Mouse (Mus musculus): Measurements from ENCODE around the gene Sec14l5. TPM values are rescaled to one million over a fixed set of nuclear protein-coding genes. Genes with fewer than 3 reads are reported as not detected.
"Not testable (repeated sequence)": the region's sequence is repeated elsewhere in the genome, so short reads cannot be mapped to it uniquely, and the experiment has no call there.

The Sec14l5 gene
- polyA plus RNA-seq, 1 experiment from 2014 or later = 0.04 TPM

DNA sequence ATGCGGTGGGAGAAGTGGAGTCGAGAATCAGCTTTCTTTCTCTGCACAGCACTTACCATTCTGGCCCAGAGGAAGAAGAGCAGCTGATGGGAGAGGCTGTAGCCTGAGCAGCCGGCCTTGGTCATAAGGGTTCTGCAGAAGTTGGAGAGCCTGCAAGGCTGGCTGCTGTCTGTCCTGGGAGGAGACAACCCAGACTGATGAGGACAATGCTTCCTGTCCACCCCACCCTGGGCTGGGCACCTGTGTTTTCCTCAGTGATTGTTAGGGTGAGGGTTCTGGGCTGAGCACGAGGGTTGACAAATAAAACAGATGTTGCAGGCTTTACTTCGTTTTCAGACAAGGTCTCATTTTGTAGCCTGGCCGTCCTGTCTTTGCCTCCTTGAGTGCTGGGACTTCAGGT is 69.8 kb downstream of the Sec14l5 start:
- H3K9me3 ChIP-seq (replicated peaks; ENCODE audit: control insufficient read depth, low read length) = no peaks in the 10 kb centered on the region
- no peaks in the 10 kb centered on the region for H3K27me3 ChIP-seq (ENCODE audit: control insufficient read depth, insufficient read depth, low read depth, low read length)
- no peak for ATAC-seq (ENCODE audit: low read depth)
- WGBS (ENCODE audit: insufficient replicate concordance) = 48% methylated on average over 6 of the region's 6 CpGs
- no peak overlapping the region for H3K9ac ChIP-seq (ENCODE audit: low read depth, low read length)
- H3K36me3 ChIP-seq (ENCODE audit: control insufficient read depth, insufficient read depth) = no peaks in the 10 kb centered on the region
- no peak overlapping the region for H3K4me3 ChIP-seq (ENCODE audit: low read depth, low read length)
- H3K4me1 ChIP-seq (ENCODE audit: control insufficient read depth, low read depth, low read length) = no peaks in the 10 kb centered on the region
- no peak overlapping the region for H3K4me2 ChIP-seq (ENCODE audit: low read depth, low read length)
- H3K27ac ChIP-seq (ENCODE audit: low read length) = no peak overlapping the region

DNA sequence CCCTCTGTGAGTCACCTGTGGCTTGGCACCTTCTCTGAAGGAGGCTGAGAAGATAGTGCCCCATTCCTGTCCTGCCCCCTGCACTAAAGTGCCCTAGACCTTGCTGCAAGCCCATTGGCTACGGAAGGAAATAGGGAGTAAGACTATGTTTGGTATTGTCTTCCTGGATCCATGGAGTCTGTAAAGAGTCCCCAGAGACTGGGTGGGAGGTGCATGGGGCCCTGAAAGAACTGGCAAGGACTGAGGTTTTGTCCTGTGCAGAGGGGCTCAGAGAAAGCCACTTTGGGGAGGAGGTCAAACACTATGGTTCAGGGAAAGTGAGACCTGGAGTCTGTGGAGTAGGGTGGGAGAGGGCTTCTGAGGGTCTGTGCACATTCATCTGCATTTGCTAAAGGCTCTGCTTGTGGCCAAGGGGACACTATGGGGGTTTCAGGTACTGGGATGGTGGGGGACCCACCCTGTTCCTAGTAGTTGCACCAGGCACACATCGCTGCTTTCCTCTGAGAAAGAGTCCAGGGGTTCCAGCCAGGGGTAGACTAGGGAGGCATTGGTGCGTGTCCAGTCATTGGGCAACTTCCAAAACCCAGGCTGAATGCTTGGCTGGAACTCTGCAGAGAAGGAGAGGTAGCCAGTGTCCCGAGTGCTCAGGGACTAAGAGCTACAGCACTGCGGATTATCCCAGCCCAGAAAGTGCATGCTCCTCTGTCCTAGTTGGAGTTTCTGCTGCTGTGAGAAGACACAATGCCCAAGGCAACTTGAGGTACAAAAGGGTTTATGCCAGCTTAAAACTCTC is 70.6 kb downstream of the Sec14l5 start:
- no peak overlapping the region for H3K4me2 ChIP-seq (ENCODE audit: low read depth, low read length)
- no peak for ATAC-seq (ENCODE audit: low read depth)
- no peaks in the 10 kb centered on the region for H3K27me3 ChIP-seq (ENCODE audit: control insufficient read depth, insufficient read depth, low read depth, low read length)
- no peak overlapping the region for H3K27ac ChIP-seq (ENCODE audit: low read length)
- H3K4me1 ChIP-seq (ENCODE audit: control insufficient read depth, low read depth, low read length) = no peaks in the 10 kb centered on the region
- H3K36me3 ChIP-seq (ENCODE audit: control insufficient read depth, insufficient read depth) = no peaks in the 10 kb centered on the region
- no peaks in the 10 kb centered on the region for H3K9me3 ChIP-seq (replicated peaks; ENCODE audit: control insufficient read depth, low read length)
- no peak overlapping the region for H3K9ac ChIP-seq (ENCODE audit: low read depth, low read length)
- H3K4me3 ChIP-seq (ENCODE audit: low read depth, low read length) = no peak overlapping the region
- WGBS (ENCODE audit: insufficient replicate concordance) = 51% methylated on average over 5 of the region's 5 CpGs

DNA sequence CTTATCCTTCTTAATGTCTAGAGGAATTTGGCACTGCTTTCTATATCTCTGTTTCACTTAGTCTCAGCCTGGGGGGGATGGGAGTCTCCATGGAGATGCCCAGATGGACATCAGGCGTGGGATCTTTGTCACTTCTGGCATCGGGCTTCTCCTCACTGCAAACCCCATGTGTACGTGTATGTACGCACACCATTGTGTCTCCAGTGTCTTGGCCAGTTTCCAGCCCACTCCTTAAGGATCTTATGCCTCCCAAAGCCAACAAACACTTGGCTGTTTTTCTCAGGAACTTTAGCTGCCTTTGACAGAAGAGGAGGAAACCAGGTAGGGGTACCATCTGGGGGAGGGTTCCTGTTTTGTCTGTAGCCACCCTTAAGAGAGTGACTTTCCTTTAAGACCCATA is 74.5 kb downstream of the Sec14l5 start:
- 44% methylated on average over 4 of the region's 4 CpGs for WGBS (ENCODE audit: insufficient replicate concordance)
- no peak overlapping the region for H3K4me2 ChIP-seq (ENCODE audit: low read depth, low read length)
- no peak overlapping the region for H3K9ac ChIP-seq (ENCODE audit: low read depth, low read length)
- H3K27me3 ChIP-seq (ENCODE audit: control insufficient read depth, insufficient read depth, low read depth, low read length) = no peaks in the 10 kb centered on the region
- H3K4me3 ChIP-seq (ENCODE audit: low read depth, low read length) = no peak overlapping the region
- H3K4me1 ChIP-seq (ENCODE audit: control insufficient read depth, low read depth, low read length) = no peaks in the 10 kb centered on the region
- no peaks in the 10 kb centered on the region for H3K9me3 ChIP-seq (replicated peaks; ENCODE audit: control insufficient read depth, low read length)
- no peaks in the 10 kb centered on the region for H3K36me3 ChIP-seq (ENCODE audit: control insufficient read depth, insufficient read depth)
- ATAC-seq (ENCODE audit: low read depth) = no peak
- H3K27ac ChIP-seq (ENCODE audit: low read length) = no peak overlapping the region

DNA sequence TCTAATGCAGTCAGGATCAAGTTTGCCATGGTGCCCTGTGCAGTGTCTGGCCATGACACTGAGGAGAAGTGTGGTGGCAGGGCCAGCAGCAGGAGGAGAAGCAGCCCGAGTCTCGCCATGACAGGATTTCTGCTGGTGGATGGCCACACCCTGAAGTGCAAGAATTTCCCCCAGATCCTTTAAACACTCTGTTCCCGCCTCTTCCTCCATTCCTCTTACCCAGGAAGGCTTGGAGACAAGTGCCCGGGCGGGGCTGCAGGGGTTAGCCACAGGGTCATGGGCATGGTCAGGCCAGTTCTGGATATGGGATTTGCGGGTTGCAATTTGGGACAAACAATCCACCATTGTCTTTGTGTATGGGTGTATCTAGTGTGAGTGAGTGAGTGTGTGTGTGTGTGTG is 75.2 kb downstream of the Sec14l5 start, which contains the start of gene AU021092:
Gene AU021092 (minus strand): TSS at position 160 of the 400 bp plus-strand sequence.
- H3K27ac ChIP-seq (ENCODE audit: low read length) = no peak within 1 kb of the TSS
- WGBS (ENCODE audit: insufficient replicate concordance) = 54% methylated on average over 6 of the region's 6 CpGs
- no peak for ATAC-seq (ENCODE audit: low read depth)
- H3K9me3 ChIP-seq (replicated peaks; ENCODE audit: control insufficient read depth, low read length) = no peaks in the 10 kb centered on the region
- H3K4me3 ChIP-seq (ENCODE audit: low read depth, low read length) = no peak within 1 kb of the TSS
- no peaks in the 10 kb centered on the region for H3K27me3 ChIP-seq (ENCODE audit: control insufficient read depth, insufficient read depth, low read depth, low read length)
- H3K36me3 ChIP-seq (ENCODE audit: control insufficient read depth, insufficient read depth) = no peaks in the 10 kb centered on the region
- H3K9ac ChIP-seq (ENCODE audit: low read depth, low read length) = no peak within 1 kb of the TSS
- no peak within 1 kb of the TSS for H3K4me2 ChIP-seq (ENCODE audit: low read depth, low read length)
- H3K4me1 ChIP-seq (ENCODE audit: control insufficient read depth, low read depth, low read length) = no peaks in the 10 kb centered on the region

DNA sequence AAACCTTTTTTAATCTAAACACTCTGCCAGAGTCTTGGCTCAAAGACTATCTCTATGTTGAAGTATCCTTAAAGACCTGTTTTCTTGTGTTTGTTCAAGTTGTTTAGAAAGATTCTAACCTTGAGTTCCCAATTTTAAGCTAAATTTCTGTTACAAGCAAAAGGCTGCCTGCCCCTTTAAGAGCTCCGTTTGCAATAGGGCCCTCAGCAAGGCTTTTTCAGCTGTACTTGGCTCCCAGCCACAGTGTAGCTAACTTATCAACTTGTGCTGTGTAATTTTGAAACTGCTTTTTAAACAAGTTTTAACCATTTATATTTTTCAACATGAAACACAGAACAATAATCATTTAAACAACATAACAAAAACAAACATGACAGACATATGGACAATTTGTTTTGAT is 79.6 kb downstream of the Sec14l5 start:
- H3K4me1 ChIP-seq (ENCODE audit: control insufficient read depth, low read depth, low read length); H3K36me3 ChIP-seq (ENCODE audit: control insufficient read depth, insufficient read depth); H3K9me3 ChIP-seq (replicated peaks; ENCODE audit: control insufficient read depth, low read length); H3K27me3 ChIP-seq (ENCODE audit: control insufficient read depth, insufficient read depth, low read depth, low read length); H3K9ac ChIP-seq (ENCODE audit: low read depth, low read length); H3K27ac ChIP-seq (ENCODE audit: low read length); ATAC-seq (ENCODE audit: low read depth); H3K4me3 ChIP-seq (ENCODE audit: low read depth, low read length); H3K4me2 ChIP-seq (ENCODE audit: low read depth, low read length): not testable (repeated sequence)
- WGBS (ENCODE audit: insufficient replicate concordance) = 9% methylated on average over 1 of the region's 1 CpGs

DNA sequence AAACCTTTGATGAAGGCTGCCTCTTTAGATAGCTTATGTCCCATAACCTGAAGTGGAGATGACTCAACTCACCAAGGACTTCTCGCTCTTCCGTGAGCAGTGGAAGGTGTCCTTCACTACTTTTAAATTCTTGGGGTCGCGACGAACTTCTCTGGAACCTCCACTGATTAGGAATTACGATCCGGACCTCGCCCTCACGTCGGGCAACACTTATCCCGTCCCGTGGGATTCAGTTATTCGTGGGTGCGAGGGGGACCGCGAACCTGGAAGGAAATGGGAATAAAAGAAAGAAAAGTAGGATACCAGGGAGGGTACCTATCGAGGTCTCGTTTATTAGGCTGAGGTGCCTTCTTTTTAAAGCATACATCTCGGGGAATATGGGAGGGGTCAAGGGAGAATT is 80.6 kb downstream of the Sec14l5 start:
- H3K4me3 ChIP-seq (ENCODE audit: low read depth, low read length); H3K4me1 ChIP-seq (ENCODE audit: control insufficient read depth, low read depth, low read length); H3K9me3 ChIP-seq (replicated peaks; ENCODE audit: control insufficient read depth, low read length); H3K36me3 ChIP-seq (ENCODE audit: control insufficient read depth, insufficient read depth); ATAC-seq (ENCODE audit: low read depth); H3K27me3 ChIP-seq (ENCODE audit: control insufficient read depth, insufficient read depth, low read depth, low read length); H3K4me2 ChIP-seq (ENCODE audit: low read depth, low read length); H3K9ac ChIP-seq (ENCODE audit: low read depth, low read length); H3K27ac ChIP-seq (ENCODE audit: low read length): not testable (repeated sequence)
- 67% methylated on average over 19 of the region's 19 CpGs for WGBS (ENCODE audit: insufficient replicate concordance)

DNA sequence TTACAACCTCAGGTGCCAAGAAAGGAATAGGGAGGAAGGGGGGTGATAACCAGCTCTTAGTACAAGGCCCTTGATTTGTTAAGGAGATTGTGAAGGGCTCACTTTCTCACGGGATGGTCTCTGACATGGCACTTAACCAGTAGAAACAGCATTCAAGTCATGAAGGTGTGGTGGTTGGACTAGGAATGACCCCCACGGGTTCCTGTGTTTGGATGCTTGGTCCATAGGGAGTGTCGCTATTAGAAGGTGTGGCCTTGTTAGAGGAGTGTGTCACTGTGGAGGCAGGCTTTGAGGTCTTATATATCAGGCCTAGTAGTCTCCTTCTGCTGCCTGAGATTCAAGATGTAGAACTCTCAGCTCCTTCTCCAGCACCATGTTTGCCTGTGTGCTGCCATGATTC is 81.2 kb downstream of the Sec14l5 start:
- not testable (repeated sequence) for H3K27me3 ChIP-seq (ENCODE audit: control insufficient read depth, insufficient read depth, low read depth, low read length); H3K9ac ChIP-seq (ENCODE audit: low read depth, low read length); H3K36me3 ChIP-seq (ENCODE audit: control insufficient read depth, insufficient read depth); H3K27ac ChIP-seq (ENCODE audit: low read length); H3K4me3 ChIP-seq (ENCODE audit: low read depth, low read length); H3K4me2 ChIP-seq (ENCODE audit: low read depth, low read length); ATAC-seq (ENCODE audit: low read depth); H3K4me1 ChIP-seq (ENCODE audit: control insufficient read depth, low read depth, low read length); H3K9me3 ChIP-seq (replicated peaks; ENCODE audit: control insufficient read depth, low read length)
- 57% methylated on average over 3 of the region's 3 CpGs for WGBS (ENCODE audit: insufficient replicate concordance)

DNA sequence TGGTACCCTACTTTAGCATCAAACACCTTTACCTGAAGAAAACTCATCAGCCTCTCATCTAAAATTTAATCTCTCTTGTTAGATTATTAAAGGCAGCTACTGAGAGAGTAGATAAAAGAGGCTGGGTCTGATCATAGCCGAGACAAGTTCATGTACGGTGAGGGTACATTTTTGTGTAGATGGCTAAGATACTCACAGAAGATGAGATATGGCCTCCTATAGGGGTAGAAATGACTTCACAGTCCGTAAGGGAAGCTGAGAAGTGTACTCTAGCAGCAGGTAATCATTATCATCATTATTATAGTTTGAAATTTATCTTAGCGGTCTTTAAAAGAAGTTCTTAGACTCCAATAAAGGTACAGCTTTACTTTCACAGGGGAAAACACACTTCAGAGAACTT is 86.1 kb downstream of the Sec14l5 start:
- 63% methylated on average over 4 of the region's 4 CpGs for WGBS (ENCODE audit: insufficient replicate concordance)
- no peaks in the 10 kb centered on the region for H3K36me3 ChIP-seq (ENCODE audit: control insufficient read depth, insufficient read depth)
- no peak overlapping the region for H3K9ac ChIP-seq (ENCODE audit: low read depth, low read length)
- H3K9me3 ChIP-seq (replicated peaks; ENCODE audit: control insufficient read depth, low read length) = no peaks in the 10 kb centered on the region
- no peaks in the 10 kb centered on the region for H3K27me3 ChIP-seq (ENCODE audit: control insufficient read depth, insufficient read depth, low read depth, low read length)
- H3K4me2 ChIP-seq (ENCODE audit: low read depth, low read length) = peak overlapping the region; percentile 85
- no peak for ATAC-seq (ENCODE audit: low read depth)
- H3K4me1 ChIP-seq (ENCODE audit: control insufficient read depth, low read depth, low read length) = peaks cover 10% of the 10 kb centered on the region
- H3K4me3 ChIP-seq (ENCODE audit: low read depth, low read length) = peak overlapping the region; percentile 81
- no peak overlapping the region; the same call in 1 of the 2 replicates for H3K27ac ChIP-seq (ENCODE audit: low read length)

DNA sequence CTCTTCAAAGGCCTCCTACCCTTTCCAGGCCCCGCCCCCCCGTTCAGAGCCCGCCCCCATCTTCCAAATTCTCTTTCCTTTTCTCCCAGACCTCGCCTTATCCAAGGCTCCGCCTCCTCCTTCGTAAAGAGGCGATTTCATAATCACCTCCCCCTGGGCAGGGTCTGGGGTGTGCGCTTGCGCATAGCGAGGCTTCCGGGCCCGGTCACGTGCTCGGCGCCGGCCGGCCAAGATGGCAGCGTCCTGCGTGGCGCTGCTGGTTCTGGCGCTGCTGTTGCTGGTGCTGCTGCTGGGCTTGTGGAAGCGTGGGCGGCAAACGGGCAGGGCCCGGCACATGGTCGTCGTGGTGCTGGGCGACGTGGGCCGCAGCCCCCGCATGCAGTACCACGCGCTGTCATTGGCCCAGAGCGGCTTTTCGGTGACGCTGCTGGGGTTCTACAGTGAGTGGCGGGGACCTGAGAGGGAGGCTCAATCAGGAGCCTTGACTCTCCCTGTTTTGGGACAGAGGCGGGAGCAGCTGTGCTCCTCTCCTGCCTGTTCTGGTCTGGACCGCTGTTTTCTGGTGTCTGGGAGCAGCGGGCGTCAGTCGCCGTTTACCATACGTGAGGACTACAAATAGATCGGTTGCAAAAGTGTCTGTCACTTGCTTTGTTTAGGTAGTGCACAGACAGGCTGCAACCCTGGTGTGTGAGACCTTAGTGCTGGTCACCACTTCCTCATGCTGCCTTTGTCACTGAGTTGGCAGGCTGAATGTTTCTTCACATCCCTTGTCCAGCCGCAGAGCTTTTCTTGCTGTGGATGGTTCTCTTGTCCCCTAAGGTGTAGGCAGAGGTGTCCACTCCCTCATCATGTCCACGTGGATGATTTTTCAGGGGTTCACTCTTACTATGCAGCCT is 86.8 kb downstream of the Sec14l5 start, which contains the start of gene Alg1:
Gene Alg1 (plus strand): TSS at position 204 of the 896 bp plus-strand sequence.
- Histone ChIP-seq H3K4me3 (ENCODE audit: low read depth, low read length) (peak within 1 kb of the TSS; percentile 81), H3K36me3 (ENCODE audit: control insufficient read depth, insufficient read depth) (no peaks in the 10 kb centered on the region), H3K27me3 (ENCODE audit: control insufficient read depth, insufficient read depth, low read depth, low read length) (no peaks in the 10 kb centered on the region), H3K27ac (ENCODE audit: low read length) (peak within 1 kb of the TSS; percentile 24), H3K9me3 (replicated peaks; ENCODE audit: control insufficient read depth, low read length) (no peaks in the 10 kb centered on the region), H3K4me2 (ENCODE audit: low read depth, low read length) (peak within 1 kb of the TSS; percentile 85), H3K4me1 (ENCODE audit: control insufficient read depth, low read depth, low read length) (peaks cover 10% of the 10 kb centered on the region), H3K9ac (ENCODE audit: low read depth, low read length) (peak within 1 kb of the TSS; percentile 74)
- WGBS (ENCODE audit: insufficient replicate concordance) = 1% methylated on average over 47 of the region's 47 CpGs
- ATAC-seq (ENCODE audit: low read depth) = peak; percentile 95
